Mouse (Mus musculus) adrenal gland, adult 2 months (tissue): ENCODE data around the gene Gcgr. TPM values are rescaled to one million over a fixed set of nuclear protein-coding genes. Genes with fewer than 3 reads are reported as not detected.
"Not testable (repeated sequence)": the region's sequence is repeated elsewhere in the genome, so short reads cannot be mapped to it uniquely, and the experiment has no call there.

ENCODE experiments used
- DNase-seq: peaks from one replicate; pipeline ENCODE4 v3.0.0; 2021
- polyA plus RNA-seq: library from polyadenylated mRNA; depleted of rRNA; stranded (reverse); fragments of >200 nt; gene quantifications from 2 replicates; pipeline ENCODE4 v1.2.3, GENCODE M21; 2012
- total RNA-seq, 2 experiments: library from RNA; stranded (reverse); gene quantifications; 2 replicates each; pipeline ENCODE4 v1.2.3; 2021

Gene Gcgr
- total and polyA plus RNA-seq, 3 experiments, result 1.5 to 2.1 (median 1.7) TPM

GRCm38 (mm10) chr11:120506899-120507298, 23.6 kb upstream of the Gcgr start:
- DNase-seq, result peak; percentile 14

- peak; percentile 12 for DNase-seq
These were observed 22.7 kb upstream of the Gcgr start for GRCm38 (mm10) chr11:120507611-120508289.

- DNase-seq, result peak; percentile 59
These were observed 22.1 kb upstream of the Gcgr start for GRCm38 (mm10) chr11:120508290-120508870.

- DNase-seq, result no peak
These were observed 20.6 kb upstream of the Gcgr start for GRCm38 (mm10) chr11:120509940-120510339.

- DNase-seq, result no peak
These were observed 20.0 kb upstream of the Gcgr start for GRCm38 (mm10) chr11:120510375-120511030.

- DNase-seq, result peak; percentile 30
These were observed 17.6 kb upstream of the Gcgr start for GRCm38 (mm10) chr11:120512790-120513453.

- not testable (repeated sequence) for DNase-seq
These were observed 16.2 kb upstream of the Gcgr start for GRCm38 (mm10) chr11:120514262-120514661.

- DNase-seq, result peak; percentile 89
These were observed 14.9 kb upstream of the Gcgr start for GRCm38 (mm10) chr11:120515611-120516010.

- no peak for DNase-seq
These were observed 13.4 kb upstream of the Gcgr start for GRCm38 (mm10) chr11:120517147-120517546.

- peak; percentile 52 for DNase-seq
These were observed 12.5 kb upstream of the Gcgr start for GRCm38 (mm10) chr11:120518027-120518426.

- DNase-seq, result no peak
These were observed 11.9 kb upstream of the Gcgr start for GRCm38 (mm10) chr11:120518558-120518957.

- DNase-seq, result peak; percentile 52
These were observed 10.8 kb upstream of the Gcgr start for GRCm38 (mm10) chr11:120519738-120520137.

GRCm38 (mm10) chr11:120520498-120520897, 10.0 kb upstream of the Gcgr start:
- no peak for DNase-seq

- peak; percentile 48 for DNase-seq
These were observed 9.4 kb upstream of the Gcgr start for GRCm38 (mm10) chr11:120520967-120521540.

- DNase-seq, result no peak
These were observed 7.9 kb upstream of the Gcgr start for GRCm38 (mm10) chr11:120522581-120522980.

- DNase-seq, result no peak
These were observed 4.5 kb upstream of the Gcgr start for GRCm38 (mm10) chr11:120525959-120526358.

- DNase-seq, result no peak
These were observed 2.7 kb upstream of the Gcgr start for GRCm38 (mm10) chr11:120527690-120528354.

- no peak for DNase-seq
These were observed 1.6 kb upstream of the Gcgr start for GRCm38 (mm10) chr11:120528903-120529302.

GRCm38 (mm10) chr11:120531646-120532045, 1.1 kb downstream of the Gcgr start:
- no peak for DNase-seq

GRCm38 (mm10) chr11:120534093-120534492, 3.6 kb downstream of the Gcgr start:
- DNase-seq, result no peak

GRCm38 (mm10) chr11:120535145-120535544, 4.6 kb downstream of the Gcgr start:
- no peak for DNase-seq

- no peak for DNase-seq
These were observed 5.3 kb downstream of the Gcgr start for GRCm38 (mm10) chr11:120535804-120536203.
